Mouse (Mus musculus) hindbrain, embryonic 10.5 days (tissue): ENCODE measurements around the gene Gm17455. TPM values are rescaled to one million over a fixed set of nuclear protein-coding genes. Genes with fewer than 3 reads are reported as not detected.
A peak's percentile ranks its signal among the peaks of the same experiment; 100 is the strongest.

Source experiments
- DNase-seq: peaks from one replicate; pipeline ENCODE4 v3.0.0-alpha.2; 2017; ENCODE audit warnings: low spot score
- H3K27ac ChIP-seq: fragments of 300-500 bp; sonication (generic); 2 replicates; pipeline ENCODE4 v1.5.1; 2016; ENCODE audit warnings: mild to moderate bottlenecking, moderate library complexity
- H3K27me3 ChIP-seq: fragments of 300-500 bp; sonication (generic); 2 replicates; pipeline ENCODE4 v1.6.1; 2016; ENCODE audit warnings: mild to moderate bottlenecking; ENCODE audit not compliant: poor library complexity, insufficient read depth, severe bottlenecking
- H3K36me3 ChIP-seq: fragments of 300-500 bp; sonication (generic); 2 replicates; pipeline ENCODE4 v1.6.1; 2016; ENCODE audit warnings: mild to moderate bottlenecking, moderate library complexity
- H3K4me1 ChIP-seq: fragments of 300-500 bp; sonication (generic); replicated peaks from 2 replicates; pipeline ENCODE4 v1.6.1; 2016; ENCODE audit warnings: mild to moderate bottlenecking
- H3K4me3 ChIP-seq: fragments of 300-500 bp; sonication (generic); 2 replicates; pipeline ENCODE4 v1.5.1; 2016; ENCODE audit warnings: mild to moderate bottlenecking, moderate library complexity
- H3K9me3 ChIP-seq: fragments of 300-500 bp; sonication (generic); 2 replicates; pipeline ENCODE4 v1.6.1; 2016; ENCODE audit warnings: mild to moderate bottlenecking, moderate library complexity
- WGBS: fragments of 180-500 bp; shearing (Covaris S2); methylation state at CpG from one replicate; pipeline ENCODE4 v1.1.7; 2016; 5-methylcytosine and 5-hydroxymethylcytosine counted together
- polyA plus RNA-seq: library from polyadenylated mRNA; unstranded; fragments of >200 nt; fragmentation: Nextera tagmentation; extraction: Ambion mirVana; gene quantifications from 2 replicates; pipeline ENCODE4 v1.2.1, GENCODE M21; 2016

Gene Gm17455
- polyA plus RNA-seq, 1 experiment from 2014 or later: 10.1 TPM

DNA sequence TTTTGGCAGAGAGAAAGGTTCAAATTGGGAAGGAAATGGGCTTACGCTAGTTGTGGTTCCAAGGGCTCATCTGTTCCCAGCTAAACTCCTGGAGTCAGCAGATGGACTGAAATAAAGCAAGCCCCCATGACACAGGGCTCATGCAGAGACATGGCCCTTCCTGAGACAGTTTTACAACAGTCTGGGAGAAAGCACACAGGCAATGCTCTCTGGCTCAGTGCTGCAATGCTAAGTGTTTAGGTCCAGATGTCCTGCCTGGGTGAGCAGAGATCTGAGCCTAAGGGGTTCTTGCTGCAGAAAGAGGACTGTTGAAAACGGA is 37.3 kb upstream of the Gm17455 start:
- 68% methylated on average over 2 of the region's 2 CpGs for WGBS
- DNase-seq: no peak
- no peak overlapping the region for H3K4me3 ChIP-seq
- H3K27me3 ChIP-seq: no peaks in the 10 kb centered on the region
- peak overlapping the region; percentile 35; the same call in 1 of the 2 replicates for H3K27ac ChIP-seq
- peaks cover 38% of the 10 kb centered on the region for H3K4me1 ChIP-seq
- H3K9me3 ChIP-seq: no peaks in the 10 kb centered on the region
- no peaks in the 10 kb centered on the region for H3K36me3 ChIP-seq

- Histone ChIP-seq H3K27ac (no peak overlapping the region; the same call in 1 of the 2 replicates), H3K4me1 (peaks cover 32% of the 10 kb centered on the region), H3K9me3 (no peaks in the 10 kb centered on the region), H3K36me3 (no peaks in the 10 kb centered on the region), H3K27me3 (no peaks in the 10 kb centered on the region), H3K4me3 (no peak overlapping the region)
- no peak for DNase-seq
- 73% methylated on average over 6 of the region's 6 CpGs for WGBS
Measured at GRCm38 (mm10) chr10:60363426-60363825, 36.1 kb upstream of the Gm17455 start.

- no peak overlapping the region for H3K27ac ChIP-seq
- H3K27me3 ChIP-seq: no peaks in the 10 kb centered on the region
- no peaks in the 10 kb centered on the region for H3K36me3 ChIP-seq
- WGBS: 84% methylated on average over 2 of the region's 2 CpGs
- peaks cover 19% of the 10 kb centered on the region for H3K4me1 ChIP-seq
- no peak overlapping the region for H3K4me3 ChIP-seq
- no peak for DNase-seq
- H3K9me3 ChIP-seq: no peaks in the 10 kb centered on the region
Measured at GRCm38 (mm10) chr10:60367145-60367544, 32.4 kb upstream of the Gm17455 start.

DNA sequence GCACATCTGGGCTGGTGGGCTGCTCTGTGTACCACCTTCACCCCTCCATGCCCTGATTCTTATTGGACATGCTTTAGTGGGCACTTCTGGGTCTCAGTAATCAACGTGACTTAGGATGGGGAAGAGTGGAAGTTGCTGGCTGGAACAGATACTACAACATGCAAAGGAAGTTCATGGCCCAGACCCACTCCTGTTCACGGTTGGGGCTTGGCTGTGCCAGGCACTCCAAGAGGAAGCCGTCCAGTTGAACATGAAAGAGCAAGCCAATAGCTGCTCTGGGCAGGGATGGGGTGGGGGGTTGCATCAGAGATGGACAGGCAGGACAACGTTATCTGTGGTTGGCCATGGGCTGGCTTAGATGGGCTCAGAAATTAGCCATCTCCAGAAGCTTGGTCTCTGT is 31.6 kb upstream of the Gm17455 start:
- Histone ChIP-seq H3K36me3 (no peaks in the 10 kb centered on the region), H3K4me1 (peaks cover 15% of the 10 kb centered on the region), H3K9me3 (no peaks in the 10 kb centered on the region), H3K27me3 (no peaks in the 10 kb centered on the region), H3K27ac (no peak overlapping the region), H3K4me3 (no peak overlapping the region)
- no peak for DNase-seq
- 80% methylated on average over 4 of the region's 4 CpGs for WGBS

- H3K4me3 ChIP-seq: no peak overlapping the region
- no peaks in the 10 kb centered on the region for H3K27me3 ChIP-seq
- H3K27ac ChIP-seq: no peak overlapping the region
- no peaks in the 10 kb centered on the region for H3K36me3 ChIP-seq
- DNase-seq: no peak
- no peaks in the 10 kb centered on the region for H3K9me3 ChIP-seq
- 88% methylated on average over 6 of the region's 6 CpGs for WGBS
- peaks cover 20% of the 10 kb centered on the region for H3K4me1 ChIP-seq
Measured at GRCm38 (mm10) chr10:60369405-60369804, 30.1 kb upstream of the Gm17455 start.

DNA sequence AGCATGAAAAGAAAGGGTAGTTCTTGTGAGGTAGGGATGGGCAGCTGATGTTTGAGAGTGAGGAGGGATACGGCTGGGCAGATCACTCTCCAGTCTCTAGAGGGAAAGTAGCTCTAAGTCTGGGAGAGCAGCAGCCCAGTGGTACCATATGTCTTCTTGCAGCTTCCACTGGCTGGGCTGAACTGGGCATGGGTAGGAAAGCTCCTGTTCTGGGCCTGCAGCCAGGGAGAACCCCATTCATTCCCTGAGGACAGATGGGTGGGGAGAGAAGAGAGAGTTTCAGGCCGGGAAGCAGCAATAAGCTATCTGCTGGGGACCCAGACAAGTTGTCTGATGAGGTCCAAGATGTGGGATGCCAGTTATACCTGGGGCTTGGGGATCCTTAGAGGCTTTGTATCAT is 29.4 kb upstream of the Gm17455 start:
- 77% methylated on average over 2 of the region's 2 CpGs for WGBS
- no peak for DNase-seq
- Histone ChIP-seq H3K27me3 (no peaks in the 10 kb centered on the region), H3K4me3 (no peak overlapping the region), H3K36me3 (no peaks in the 10 kb centered on the region), H3K4me1 (peaks cover 17% of the 10 kb centered on the region), H3K9me3 (no peaks in the 10 kb centered on the region), H3K27ac (no peak overlapping the region)

GRCm38 (mm10) chr10:60370601-60371061 is 28.9 kb upstream of the Gm17455 start:
- H3K27ac ChIP-seq: no peak overlapping the region
- H3K9me3 ChIP-seq: no peaks in the 10 kb centered on the region
- no peak overlapping the region for H3K4me3 ChIP-seq
- 75% methylated on average over 5 of the region's 5 CpGs for WGBS
- no peak for DNase-seq
- no peaks in the 10 kb centered on the region for H3K27me3 ChIP-seq
- H3K36me3 ChIP-seq: no peaks in the 10 kb centered on the region
- H3K4me1 ChIP-seq: peaks cover 17% of the 10 kb centered on the region

GRCm38 (mm10) chr10:60371596-60372386 is 27.7 kb upstream of the Gm17455 start:
- no peaks in the 10 kb centered on the region for H3K36me3 ChIP-seq
- H3K4me3 ChIP-seq: no peak overlapping the region
- no peak for DNase-seq
- H3K4me1 ChIP-seq: peaks cover 17% of the 10 kb centered on the region
- 80% methylated on average over 5 of the region's 5 CpGs for WGBS
- H3K27ac ChIP-seq: no peak overlapping the region
- no peaks in the 10 kb centered on the region for H3K27me3 ChIP-seq
- no peaks in the 10 kb centered on the region for H3K9me3 ChIP-seq

DNA sequence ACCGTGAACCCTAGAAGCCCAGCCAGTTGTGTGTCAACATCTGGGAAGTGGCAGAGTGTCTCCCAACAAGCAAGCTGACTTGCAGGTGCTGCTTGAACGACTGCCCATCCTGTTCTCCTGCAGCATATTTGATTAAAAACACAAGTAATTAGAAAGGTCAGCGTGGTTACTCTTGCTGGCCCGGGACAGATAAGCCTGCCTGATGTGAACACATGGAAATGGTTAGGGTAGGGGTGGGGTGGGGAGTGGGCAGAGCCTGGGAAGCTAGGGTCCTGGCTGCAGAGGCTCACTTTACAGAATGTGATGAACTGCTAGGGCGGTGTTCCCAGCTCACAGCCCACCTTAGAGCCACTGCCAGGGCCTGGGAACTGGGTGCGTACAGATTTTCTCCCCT is 26.0 kb upstream of the Gm17455 start:
- WGBS: 58% methylated on average over 6 of the region's 6 CpGs
- Histone ChIP-seq H3K9me3 (no peaks in the 10 kb centered on the region), H3K4me1 (peaks cover 17% of the 10 kb centered on the region), H3K4me3 (no peak overlapping the region), H3K27ac (peak overlapping the region; percentile 54), H3K27me3 (no peaks in the 10 kb centered on the region), H3K36me3 (no peaks in the 10 kb centered on the region)
- peak; percentile 17 for DNase-seq

GRCm38 (mm10) chr10:60373937-60374578 is 25.5 kb upstream of the Gm17455 start:
- Histone ChIP-seq H3K27ac (peak overlapping the region; percentile 54), H3K4me1 (peaks cover 17% of the 10 kb centered on the region), H3K36me3 (no peaks in the 10 kb centered on the region), H3K27me3 (no peaks in the 10 kb centered on the region), H3K4me3 (no peak overlapping the region), H3K9me3 (no peaks in the 10 kb centered on the region)
- DNase-seq: peak; percentile 32
- 49% methylated on average over 8 of the region's 8 CpGs for WGBS

GRCm38 (mm10) chr10:60376704-60377103 is 22.8 kb upstream of the Gm17455 start:
- Histone ChIP-seq H3K4me3 (no peak overlapping the region), H3K4me1 (peaks cover 24% of the 10 kb centered on the region), H3K27me3 (no peaks in the 10 kb centered on the region), H3K9me3 (no peaks in the 10 kb centered on the region), H3K36me3 (no peaks in the 10 kb centered on the region), H3K27ac (no peak overlapping the region)
- 91% methylated on average over 16 of the region's 16 CpGs for WGBS
- no peak for DNase-seq

DNA sequence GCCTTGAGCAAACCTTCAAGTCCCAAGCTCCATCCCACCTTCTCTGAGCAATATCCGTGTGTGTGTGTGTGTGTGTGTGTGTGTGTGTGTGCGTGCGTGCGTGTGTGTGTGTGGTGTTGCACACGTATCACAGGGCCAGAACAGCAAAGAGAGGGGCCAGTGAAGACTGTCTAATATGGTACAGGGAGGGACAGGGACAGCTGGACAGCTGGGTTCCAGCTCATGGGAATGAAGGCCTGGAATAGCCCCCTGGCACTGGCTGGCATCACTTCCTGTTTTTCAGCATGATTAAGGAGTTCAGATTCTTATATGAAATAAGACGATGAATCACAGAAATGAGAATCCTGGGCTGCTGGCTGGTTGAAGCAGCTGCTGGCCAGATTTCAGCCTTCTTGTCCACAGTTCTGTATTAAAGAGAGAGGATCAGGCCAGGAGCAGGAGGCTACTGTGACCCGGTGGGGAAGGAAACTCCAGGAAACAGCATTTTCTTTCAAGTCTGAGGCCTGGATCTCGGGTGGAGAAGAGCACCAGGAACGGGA is 20.0 kb upstream of the Gm17455 start:
- Histone ChIP-seq H3K27ac (no peak overlapping the region), H3K9me3 (no peaks in the 10 kb centered on the region), H3K4me3 (no peak overlapping the region), H3K27me3 (no peaks in the 10 kb centered on the region), H3K36me3 (no peaks in the 10 kb centered on the region), H3K4me1 (0 out of 2 replicates have a peak, but pooled peaks cover 11% of the 10 kb centered on the region)
- WGBS: 81% methylated on average over 9 of the region's 9 CpGs
- DNase-seq: no peak

GRCm38 (mm10) chr10:60380229-60380628 is 19.3 kb upstream of the Gm17455 start:
- WGBS: 72% methylated on average over 3 of the region's 3 CpGs
- Histone ChIP-seq H3K27me3 (no peaks in the 10 kb centered on the region), H3K4me1 (0 out of 2 replicates have a peak, but pooled peaks cover 11% of the 10 kb centered on the region), H3K27ac (no peak overlapping the region), H3K9me3 (no peaks in the 10 kb centered on the region), H3K36me3 (no peaks in the 10 kb centered on the region), H3K4me3 (no peak overlapping the region)
- DNase-seq: no peak
